Mouse (Mus musculus): Measurements from ENCODE around the gene Ctsd. TPM values are rescaled to one million over a fixed set of nuclear protein-coding genes. Genes with fewer than 3 reads are reported as not detected.

The Ctsd gene
- polyA plus RNA-seq, 1 experiment: 266 TPM

DNA sequence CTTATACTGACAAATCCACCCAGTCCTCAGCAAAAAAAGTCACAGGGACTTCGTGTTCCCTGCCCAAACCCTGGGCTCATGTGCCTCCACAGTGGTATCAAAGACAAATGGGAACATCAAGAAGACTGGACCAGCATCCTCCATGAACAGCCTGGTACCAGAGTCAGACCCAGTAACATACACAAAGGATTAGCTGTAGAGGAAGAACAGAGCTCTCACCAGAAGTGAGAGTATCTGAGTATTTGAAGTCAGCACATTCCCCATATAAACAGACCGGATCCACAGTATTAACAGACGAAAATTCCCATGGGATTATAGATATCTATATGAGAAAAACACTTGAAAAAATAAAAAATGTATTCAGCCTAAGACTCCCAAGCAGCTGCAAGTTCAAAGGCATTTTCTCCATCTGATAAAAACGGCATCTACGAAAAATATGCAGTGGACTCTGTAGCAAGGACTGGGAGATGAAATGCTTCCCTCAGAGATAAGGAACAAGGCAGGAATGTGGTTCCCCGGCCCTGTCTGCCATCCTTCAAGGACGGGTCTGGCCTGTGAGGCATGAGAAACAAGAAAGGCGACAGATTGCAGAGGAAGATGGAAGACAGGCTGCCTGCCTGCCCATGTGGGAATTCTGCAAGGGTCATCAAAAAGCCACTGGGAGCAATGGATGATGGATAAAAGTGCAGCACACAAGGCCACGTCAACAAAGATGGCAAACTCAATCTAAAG, 61.0 kb downstream of the Ctsd start:
- WGBS: 89% methylated on average over 9 of the region's 9 CpGs
- H3K27ac ChIP-seq (ENCODE audit: insufficient read depth, low read depth, low read length): no peak overlapping the region
- TF ChIP-seq POLR2A (IDR thresholded peaks at IDR 0.05; ENCODE audit: insufficient read depth, low read depth, low read length) (no peak), CTCF (IDR thresholded peaks at IDR 0.05; ENCODE audit: insufficient read depth, low read depth, low read length) (no peak)
- no peak overlapping the region for H3K4me3 ChIP-seq (ENCODE audit: insufficient read depth, low read depth, low read length)
- H3K4me1 ChIP-seq (ENCODE audit: control insufficient read depth, insufficient read depth, low read length): no peaks in the 10 kb centered on the region

Other genes starting within 250 kb of the Ctsd start
- not detected in 2 replicates for gene Gm45337, start 243.4 kb downstream of the Ctsd start, polyA plus RNA-seq (2012; ENCODE audit: insufficient read depth, insufficient read length, low replicate concordance, missing spikeins)
- gene Gm29735, start 230.9 kb downstream of the Ctsd start, polyA plus RNA-seq (2012; ENCODE audit: insufficient read depth, insufficient read length, low replicate concordance, missing spikeins): not detected in 2 replicates
- gene Gm4553, start 222.3 kb downstream of the Ctsd start, polyA plus RNA-seq (2012; ENCODE audit: insufficient read depth, insufficient read length, low replicate concordance, missing spikeins): not detected in 2 replicates
- not detected in 2 replicates for gene Krtap5-2, start 212.0 kb downstream of the Ctsd start, polyA plus RNA-seq (2012; ENCODE audit: insufficient read depth, insufficient read length, low replicate concordance, missing spikeins)
- gene Gm10153, start 197.6 kb downstream of the Ctsd start, polyA plus RNA-seq (2012; ENCODE audit: insufficient read depth, insufficient read length, low replicate concordance, missing spikeins): not detected in 2 replicates
- not detected in 2 replicates for gene Krtap5-3, start 186.7 kb downstream of the Ctsd start, polyA plus RNA-seq (2012; ENCODE audit: insufficient read depth, insufficient read length, low replicate concordance, missing spikeins)
- gene Gm7579, start 176.2 kb downstream of the Ctsd start, polyA plus RNA-seq (2012; ENCODE audit: insufficient read depth, insufficient read length, low replicate concordance, missing spikeins): not detected in 2 replicates
- not detected in 2 replicates for gene Krtap5-5, start 158.1 kb downstream of the Ctsd start, polyA plus RNA-seq (2012; ENCODE audit: insufficient read depth, insufficient read length, low replicate concordance, missing spikeins)
- not detected in 2 replicates for gene Gm40460, start 147.0 kb downstream of the Ctsd start, polyA plus RNA-seq (2012; ENCODE audit: insufficient read depth, insufficient read length, low replicate concordance, missing spikeins)
- gene Gm2431, start 129.7 kb downstream of the Ctsd start, polyA plus RNA-seq (2012; ENCODE audit: insufficient read depth, insufficient read length, low replicate concordance, missing spikeins): not detected in 2 replicates
- gene Gm4559, start 113.7 kb downstream of the Ctsd start, polyA plus RNA-seq (2012; ENCODE audit: insufficient read depth, insufficient read length, low replicate concordance, missing spikeins): not detected in 2 replicates
- gene Krtap5-1, start 90.9 kb downstream of the Ctsd start, polyA plus RNA-seq (2012; ENCODE audit: insufficient read depth, insufficient read length, low replicate concordance, missing spikeins): not detected in 2 replicates
- gene Krtap5-4, start 84.5 kb downstream of the Ctsd start, polyA plus RNA-seq (2012; ENCODE audit: insufficient read depth, insufficient read length, low replicate concordance, missing spikeins): not detected in 2 replicates
- not detected in 2 replicates for gene Ifitm10, start 14.3 kb downstream of the Ctsd start, polyA plus RNA-seq (2012; ENCODE audit: insufficient read depth, insufficient read length, low replicate concordance, missing spikeins)
- not detected in 2 replicates for gene Gm49369, start 5.4 kb downstream of the Ctsd start, polyA plus RNA-seq (2012; ENCODE audit: insufficient read depth, insufficient read length, low replicate concordance, missing spikeins)
- not detected in 2 replicates for gene Syt8, start 46.8 kb upstream of the Ctsd start, polyA plus RNA-seq (2012; ENCODE audit: insufficient read depth, insufficient read length, low replicate concordance, missing spikeins)
- gene Tnni2, start 53.8 kb upstream of the Ctsd start, polyA plus RNA-seq (2012; ENCODE audit: insufficient read depth, insufficient read length, low replicate concordance, missing spikeins): not detected in 2 replicates
- gene Lsp1, start 72.8 kb upstream of the Ctsd start, polyA plus RNA-seq (2012; ENCODE audit: insufficient read depth, insufficient read length, low replicate concordance, missing spikeins): not detected in 2 replicates
- gene Tnnt3, start 110.8 kb upstream of the Ctsd start, polyA plus RNA-seq (2012; ENCODE audit: insufficient read depth, insufficient read length, low replicate concordance, missing spikeins): not detected in 2 replicates
- not detected in 2 replicates for gene Mrpl23, start 144.6 kb upstream of the Ctsd start, polyA plus RNA-seq (2012; ENCODE audit: insufficient read depth, insufficient read length, low replicate concordance, missing spikeins)